Mouse (Mus musculus) kidney, embryonic 16.5 days (tissue): ENCODE measurements at regions not wholly inside any gene's neighbourhood (a gene's known extent, or its start where the extent isn't known, plus 50 kb on each side); places are given as distances from the start of the nearest gene placed in this dataset.

Experiments
- ATAC-seq: fragments of 200-750 bp; cut with Nextera tagmentation; 2 replicates; pipeline ENCODE4 v1.8.0; 2017; ENCODE audit warnings: moderate TSS enrichment; ENCODE audit not compliant: low FRiP score, low TSS enrichment
- H3K27ac ChIP-seq: fragments of 300-500 bp; sonication (generic); 2 replicates; pipeline ENCODE4 v1.5.1; 2014; ENCODE audit warnings: low read length
- H3K27me3 ChIP-seq: fragments of 300-500 bp; sonication (generic); 2 replicates; pipeline ENCODE4 v1.6.1; 2014; ENCODE audit warnings: low read length, control low read depth, mixed read lengths; ENCODE audit not compliant: insufficient read depth
- H3K36me3 ChIP-seq: fragments of 300-500 bp; sonication (generic); 2 replicates; pipeline ENCODE4 v1.6.1; 2014; ENCODE audit warnings: low read length, control low read depth, mixed read lengths; ENCODE audit not compliant: insufficient read depth
- H3K4me1 ChIP-seq: fragments of 300-500 bp; sonication (generic); 2 replicates; pipeline ENCODE4 v1.6.1; 2014; ENCODE audit warnings: low read length, control low read depth, mixed read lengths; ENCODE audit not compliant: insufficient read depth
- H3K4me2 ChIP-seq: fragments of 300-500 bp; sonication (generic); replicated peaks from 2 replicates; pipeline ENCODE4 v1.6.1; 2014; ENCODE audit warnings: low read depth, low read length
- H3K4me3 ChIP-seq: fragments of 300-500 bp; sonication (generic); 2 replicates; pipeline ENCODE4 v1.5.1; 2014; ENCODE audit warnings: mild to moderate bottlenecking, low read length
- H3K9ac ChIP-seq: fragments of 300-500 bp; sonication (generic); replicated peaks from 2 replicates; pipeline ENCODE4 v1.6.1; 2014; ENCODE audit warnings: low read length
- H3K9me3 ChIP-seq: fragments of 300-500 bp; sonication (generic); 2 replicates; pipeline ENCODE4 v1.6.1; 2016; ENCODE audit warnings: low read length, control low read depth
- WGBS: fragments of 180-500 bp; shearing (Covaris S2); extraction: QIAGEN DNeasy Blood & Tissue Kit; methylation state at CpG from one replicate; pipeline ENCODE4 v1.1.7; 2014; 5-methylcytosine and 5-hydroxymethylcytosine counted together

GRCm38 (mm10) chr2:174015283-174015682 lies 60.8 kb upstream of the Stx16 start:
- H3K27me3 ChIP-seq = peaks cover 5% of the 10 kb centered on the region; the same call in 1 of the 2 replicates
- 38% methylated on average over 14 of the region's 14 CpGs for WGBS
- no peak for ATAC-seq

GRCm38 (mm10) chr2:174016068-174016467 lies 60.0 kb upstream of the Stx16 start:
- no peak for ATAC-seq
- H3K4me3 ChIP-seq = no peak overlapping the region
- no peaks in the 10 kb centered on the region for H3K9me3 ChIP-seq
- H3K27ac ChIP-seq = no peak overlapping the region
- H3K27me3 ChIP-seq = peaks cover 5% of the 10 kb centered on the region; the same call in 1 of the 2 replicates
- H3K36me3 ChIP-seq = no peaks in the 10 kb centered on the region
- 92% methylated on average over 5 of the region's 5 CpGs for WGBS
- peaks cover 16% of the 10 kb centered on the region for H3K4me1 ChIP-seq
- H3K4me2 ChIP-seq = no peak overlapping the region
- no peak overlapping the region for H3K9ac ChIP-seq

More at GRCm38 (mm10) chr2:174015283-174015682, 60.8 kb upstream of the Stx16 start:
- Histone ChIP-seq H3K36me3 (no peaks in the 10 kb centered on the region), H3K9me3 (no peaks in the 10 kb centered on the region), H3K4me1 (peaks cover 8% of the 10 kb centered on the region), H3K4me3 (no peak overlapping the region), H3K9ac (no peak overlapping the region), H3K27ac (no peak overlapping the region), H3K4me2 (no peak overlapping the region)

- Histone ChIP-seq H3K9ac (no peak overlapping the region), H3K36me3 (no peaks in the 10 kb centered on the region), H3K4me1 (peaks cover 24% of the 10 kb centered on the region), H3K27ac (no peak overlapping the region), H3K4me3 (no peak overlapping the region), H3K9me3 (no peaks in the 10 kb centered on the region), H3K4me2 (no peak overlapping the region), H3K27me3 (peaks cover 5% of the 10 kb centered on the region; the same call in 1 of the 2 replicates)
- ATAC-seq = no peak
- 67% methylated on average over 6 of the region's 6 CpGs for WGBS
Measured at GRCm38 (mm10) chr2:174017042-174017441, 59.1 kb upstream of the Stx16 start.

DNA sequence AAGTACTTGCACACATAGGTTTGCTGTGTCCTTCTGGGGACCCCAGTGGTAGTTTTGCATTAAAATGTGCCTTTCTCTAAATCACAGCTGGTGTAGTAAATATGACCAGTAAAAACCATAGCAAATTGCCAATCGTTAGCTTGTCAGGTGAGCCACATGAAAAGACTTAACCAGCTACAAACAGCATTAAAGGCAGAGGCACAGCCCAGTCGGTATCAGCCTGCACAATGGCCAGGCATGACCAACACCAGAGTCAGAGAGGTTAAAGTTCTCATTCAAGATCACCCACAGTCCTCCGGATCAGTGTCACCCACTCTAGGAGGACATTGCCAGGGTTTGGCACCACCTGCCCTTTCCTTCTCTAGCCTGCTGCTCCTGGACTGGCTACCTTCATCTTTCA lies 58.5 kb upstream of the Stx16 start:
- ATAC-seq = no peak
- Histone ChIP-seq H3K27ac (no peak overlapping the region), H3K9ac (no peak overlapping the region), H3K9me3 (no peaks in the 10 kb centered on the region), H3K36me3 (no peaks in the 10 kb centered on the region), H3K4me2 (no peak overlapping the region), H3K27me3 (peaks cover 5% of the 10 kb centered on the region; the same call in 1 of the 2 replicates), H3K4me1 (peaks cover 29% of the 10 kb centered on the region), H3K4me3 (no peak overlapping the region)
- 40% methylated on average over 3 of the region's 3 CpGs for WGBS

GRCm38 (mm10) chr2:174018002-174018401 lies 58.1 kb upstream of the Stx16 start:
- 0 out of 2 replicates have a peak, but pooled peaks have one; percentile 5 for ATAC-seq

DNA sequence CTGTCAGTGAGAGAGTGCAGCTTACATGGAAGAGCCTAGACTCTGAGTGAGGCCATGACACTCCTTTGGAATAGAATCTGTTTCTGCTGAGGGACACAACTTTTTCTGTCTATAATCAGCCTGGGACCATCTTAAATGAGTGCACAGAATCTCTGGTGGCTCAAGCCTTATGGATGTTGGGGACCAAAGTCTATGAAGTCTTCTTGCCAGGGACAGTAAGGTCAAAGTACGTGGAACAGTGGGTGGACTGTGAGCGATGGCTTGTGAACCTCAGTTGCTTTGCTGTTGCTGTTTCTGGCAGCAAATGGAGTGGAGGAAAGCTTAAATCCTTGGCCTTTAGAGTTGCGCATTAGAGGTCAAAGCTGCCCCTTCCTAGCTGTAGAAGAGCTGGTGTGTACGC lies 57.1 kb upstream of the Stx16 start:
- H3K4me1 ChIP-seq = peaks cover 29% of the 10 kb centered on the region
- WGBS = 94% methylated on average over 4 of the region's 4 CpGs
- no peak overlapping the region for H3K4me3 ChIP-seq
- no peak for ATAC-seq
- no peak overlapping the region for H3K27ac ChIP-seq
- no peak overlapping the region for H3K4me2 ChIP-seq
- H3K27me3 ChIP-seq = peaks cover 12% of the 10 kb centered on the region
- no peaks in the 10 kb centered on the region for H3K9me3 ChIP-seq
- H3K36me3 ChIP-seq = no peaks in the 10 kb centered on the region
- H3K9ac ChIP-seq = no peak overlapping the region

More at GRCm38 (mm10) chr2:174018002-174018401, 58.1 kb upstream of the Stx16 start:
- Histone ChIP-seq H3K9me3 (no peaks in the 10 kb centered on the region), H3K4me3 (no peak overlapping the region), H3K27ac (no peak overlapping the region), H3K9ac (no peak overlapping the region), H3K4me1 (peaks cover 29% of the 10 kb centered on the region), H3K4me2 (no peak overlapping the region), H3K36me3 (no peaks in the 10 kb centered on the region), H3K27me3 (peaks cover 6% of the 10 kb centered on the region)
- whole genome bisulfite sequencing = 60% methylated on average over 7 of the region's 7 CpGs

DNA sequence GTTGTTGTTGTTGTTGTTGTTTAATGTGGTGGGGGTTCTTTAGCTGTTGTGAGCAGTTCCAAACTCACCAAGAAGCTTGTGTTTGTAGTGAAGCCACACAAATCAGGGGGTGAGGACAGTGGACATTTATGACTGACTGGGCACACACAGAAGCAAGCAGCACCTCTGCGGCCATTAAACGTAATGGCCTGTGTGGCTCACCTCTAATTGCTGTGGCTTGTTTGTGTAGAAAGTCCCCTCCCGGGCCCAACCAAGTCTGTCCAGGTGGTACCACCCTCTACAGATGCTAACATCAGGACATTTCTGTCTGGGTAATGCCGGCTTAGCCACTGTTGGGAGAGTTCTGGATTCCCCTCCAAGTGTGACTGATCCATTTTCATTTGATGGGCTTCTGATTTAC lies 56.1 kb upstream of the Stx16 start:
- Histone ChIP-seq H3K4me3 (no peak overlapping the region), H3K9me3 (no peaks in the 10 kb centered on the region), H3K9ac (no peak overlapping the region), H3K36me3 (no peaks in the 10 kb centered on the region), H3K27ac (no peak overlapping the region), H3K27me3 (peaks cover 12% of the 10 kb centered on the region), H3K4me1 (peaks cover 29% of the 10 kb centered on the region), H3K4me2 (no peak overlapping the region)
- ATAC-seq = peak; percentile 55; the same call in 1 of the 2 replicates
- WGBS = 34% methylated on average over 4 of the region's 4 CpGs

DNA sequence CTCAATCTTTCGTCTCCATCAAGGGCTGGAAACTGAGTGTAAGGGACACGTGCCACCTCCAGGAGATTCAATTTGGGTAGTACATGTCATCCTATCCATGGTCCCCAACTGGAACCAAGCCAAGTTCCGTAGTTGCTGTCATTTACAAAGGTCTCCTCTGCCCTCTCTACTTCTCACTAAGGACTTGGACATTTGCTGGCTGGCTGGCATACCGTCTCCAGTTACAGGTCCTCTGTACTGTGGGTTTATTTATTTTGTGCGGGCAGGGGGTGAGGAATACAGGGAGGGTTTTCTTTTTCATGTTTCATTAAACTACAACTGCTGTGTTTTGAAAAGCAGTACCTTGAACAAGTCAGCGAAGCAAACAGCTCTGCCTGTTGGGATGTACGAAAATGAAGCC lies 55.7 kb upstream of the Stx16 start:
- Histone ChIP-seq H3K9me3 (no peaks in the 10 kb centered on the region), H3K4me2 (no peak overlapping the region), H3K27me3 (peaks cover 12% of the 10 kb centered on the region), H3K27ac (no peak overlapping the region), H3K4me3 (no peak overlapping the region), H3K4me1 (peaks cover 30% of the 10 kb centered on the region), H3K9ac (no peak overlapping the region), H3K36me3 (no peaks in the 10 kb centered on the region)
- WGBS = 33% methylated on average over 7 of the region's 7 CpGs
- ATAC-seq = peak; percentile 80

DNA sequence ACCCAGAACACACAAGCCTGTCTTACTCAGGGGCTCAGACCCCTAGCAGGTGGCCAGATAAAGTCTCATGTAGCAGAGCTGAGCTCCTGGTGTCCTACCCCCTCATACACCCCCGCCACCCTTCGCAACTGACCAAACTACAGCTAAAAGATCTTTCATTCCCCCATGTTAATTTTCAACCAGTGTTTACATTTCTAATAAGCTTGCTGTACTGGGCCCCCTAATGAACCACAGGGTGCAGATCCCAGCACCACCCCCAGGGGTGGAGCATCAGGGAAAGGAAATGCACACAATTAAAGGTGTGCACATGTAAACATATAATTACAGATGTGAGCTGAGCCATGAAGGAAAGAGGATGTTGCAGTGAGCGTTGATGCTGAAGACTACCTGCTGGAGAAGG lies 54.6 kb upstream of the Stx16 start:
- ATAC-seq = no peak
- H3K27ac ChIP-seq = peak overlapping the region; percentile 54

GRCm38 (mm10) chr2:174022292-174022691 lies 53.8 kb upstream of the Stx16 start:
- 0 out of 2 replicates have a peak overlapping the region, but pooled peaks have one; percentile 22 for H3K27ac ChIP-seq
- 79% methylated on average over 4 of the region's 4 CpGs for WGBS

More for the DNA sequence above, 54.6 kb upstream of the Stx16 start:
- peak overlapping the region; percentile 28; the same call in 1 of the 2 replicates for H3K9ac ChIP-seq
- H3K4me3 ChIP-seq = no peak overlapping the region
- peaks cover 34% of the 10 kb centered on the region for H3K4me1 ChIP-seq
- H3K9me3 ChIP-seq = no peaks in the 10 kb centered on the region
- no peaks in the 10 kb centered on the region for H3K36me3 ChIP-seq
- H3K4me2 ChIP-seq = no peak overlapping the region
- WGBS = 66% methylated on average over 3 of the region's 3 CpGs
- H3K27me3 ChIP-seq = peaks cover 12% of the 10 kb centered on the region

More at GRCm38 (mm10) chr2:174022292-174022691, 53.8 kb upstream of the Stx16 start:
- Histone ChIP-seq H3K4me1 (peaks cover 34% of the 10 kb centered on the region), H3K4me3 (no peak overlapping the region), H3K27me3 (peaks cover 8% of the 10 kb centered on the region), H3K9me3 (no peaks in the 10 kb centered on the region), H3K36me3 (no peaks in the 10 kb centered on the region), H3K4me2 (no peak overlapping the region), H3K9ac (no peak overlapping the region)
- no peak for ATAC-seq
